Mouse (Mus musculus): ENCODE measurements at regions not wholly inside any gene's neighbourhood (a gene's known extent, or its start where the extent isn't known, plus 50 kb on each side); places are given as distances from the start of the nearest gene placed in this dataset.

DNA sequence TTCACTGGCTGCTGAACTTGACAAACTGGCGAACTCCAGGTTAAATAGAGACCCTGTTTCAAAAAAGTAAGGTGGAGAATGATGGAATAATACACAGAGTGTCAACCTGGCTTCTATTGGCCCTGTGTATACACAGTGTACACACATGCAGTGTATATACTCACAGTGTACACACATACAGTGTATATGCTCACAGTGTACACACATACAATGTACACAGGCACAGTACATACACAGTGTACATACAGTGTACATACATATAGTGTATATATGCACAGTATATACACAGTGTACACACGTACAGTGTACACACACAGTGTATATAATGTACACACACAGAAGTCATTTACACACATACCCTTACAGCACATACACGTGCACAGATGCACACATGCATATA, 52.4 kb upstream of the Aldh1b1 start:
- in situ Hi-C loops (cut with MboI; ENCODE audit: unreplicated experiment in 2 of 2) = no loop called here

DNA sequence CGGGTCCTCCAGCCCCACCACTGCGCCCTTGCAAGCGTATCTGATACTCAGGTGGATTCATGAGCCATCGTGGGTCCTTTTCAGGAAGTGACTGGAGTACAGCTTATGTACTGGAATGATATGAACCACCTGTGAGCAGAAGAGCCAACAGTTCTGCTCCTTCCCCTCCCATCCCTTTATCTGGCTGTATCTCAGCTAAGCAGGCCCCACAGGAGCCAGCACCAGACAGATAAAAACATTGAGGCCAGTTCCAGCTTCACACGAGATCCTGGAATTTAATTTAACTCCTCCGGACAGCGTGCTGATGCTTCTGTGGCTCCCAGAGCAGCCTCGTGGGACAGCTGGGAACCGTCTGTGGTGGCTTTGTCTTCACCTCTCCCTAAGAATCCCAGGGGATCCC, 53.1 kb upstream of the Aldh1b1 start:
- in situ Hi-C loops (cut with MboI; ENCODE audit: unreplicated experiment in 2 of 2) = no loop called here

DNA sequence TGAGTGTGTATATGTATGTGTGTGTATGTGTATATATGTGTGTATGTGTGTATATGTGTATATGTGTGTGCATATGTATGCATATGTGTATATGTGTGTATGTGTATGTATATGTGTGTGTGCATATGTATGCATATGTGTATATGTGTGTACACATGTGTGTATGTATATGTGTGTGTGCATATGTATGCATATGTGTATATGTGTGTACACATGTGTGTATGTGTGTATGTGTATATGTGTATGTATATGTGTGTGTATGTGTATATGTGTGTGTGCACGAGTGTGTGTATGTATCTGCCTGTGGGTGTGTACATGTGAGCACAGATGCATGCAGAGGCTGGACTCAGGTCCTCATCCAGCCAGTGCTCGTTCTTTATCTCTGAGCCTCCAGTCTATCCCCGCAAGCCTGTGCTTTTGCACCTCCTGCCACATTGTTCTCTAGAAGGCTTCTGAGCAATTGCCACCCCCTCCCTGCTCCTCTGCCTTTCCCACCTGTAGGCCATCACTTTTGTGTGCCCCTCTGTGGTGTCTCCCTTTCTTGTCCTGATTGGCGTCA, 53.9 kb upstream of the Aldh1b1 start:
- in situ Hi-C loops (cut with MboI; ENCODE audit: unreplicated experiment in 2 of 2) = no loop called here

DNA sequence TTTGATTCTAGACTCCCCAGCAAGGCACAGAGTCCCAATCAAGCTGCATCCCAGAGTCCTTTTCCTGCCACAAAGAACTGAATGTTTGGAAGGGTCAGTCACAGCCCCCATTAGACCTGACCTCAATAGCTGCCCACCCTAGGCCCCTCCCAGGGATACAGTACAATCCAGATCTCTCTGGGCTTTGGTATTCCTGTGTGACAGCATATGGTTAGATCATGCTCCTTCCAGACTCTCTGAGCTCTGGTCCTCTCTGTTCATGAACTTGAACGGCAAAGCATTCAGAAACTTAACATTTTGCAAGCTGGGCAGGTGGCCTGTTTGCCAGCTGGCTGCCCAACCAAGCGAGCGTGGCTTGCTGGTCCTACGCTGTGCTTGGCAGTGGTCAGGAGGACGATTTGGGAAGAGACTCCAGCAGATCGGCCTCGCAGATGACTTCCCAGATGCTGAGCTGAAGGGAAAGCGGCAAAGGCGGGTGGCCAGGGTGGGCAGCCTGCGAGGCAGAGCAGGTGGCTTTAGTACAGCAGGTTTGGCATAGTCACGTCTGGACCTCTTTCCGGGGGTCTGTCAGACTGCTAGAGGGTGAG, 58.0 kb upstream of the Aldh1b1 start:
- in situ Hi-C loops (cut with MboI; ENCODE audit: unreplicated experiment in 2 of 2) = no loop called here

DNA sequence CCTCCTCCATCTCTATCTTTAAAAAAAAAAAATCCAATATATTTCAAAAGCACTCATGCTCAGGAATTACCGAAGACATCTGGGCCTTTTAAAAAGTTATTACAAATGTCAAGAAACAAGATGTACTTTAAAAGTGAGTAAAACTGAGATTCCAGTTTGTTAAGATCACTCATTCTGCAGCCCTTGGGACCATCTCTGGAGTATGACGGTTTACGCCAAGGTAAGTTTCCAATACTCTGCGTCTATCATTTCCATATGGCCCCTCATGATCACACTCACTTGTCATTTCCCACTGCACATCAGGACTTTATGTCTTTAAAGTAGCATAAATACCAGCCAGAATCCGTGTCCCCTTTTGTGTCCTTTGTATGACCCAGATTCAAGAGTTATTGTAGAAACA, 58.5 kb upstream of the Aldh1b1 start:
- in situ Hi-C loops (cut with MboI; ENCODE audit: unreplicated experiment in 2 of 2) = no loop called here

DNA sequence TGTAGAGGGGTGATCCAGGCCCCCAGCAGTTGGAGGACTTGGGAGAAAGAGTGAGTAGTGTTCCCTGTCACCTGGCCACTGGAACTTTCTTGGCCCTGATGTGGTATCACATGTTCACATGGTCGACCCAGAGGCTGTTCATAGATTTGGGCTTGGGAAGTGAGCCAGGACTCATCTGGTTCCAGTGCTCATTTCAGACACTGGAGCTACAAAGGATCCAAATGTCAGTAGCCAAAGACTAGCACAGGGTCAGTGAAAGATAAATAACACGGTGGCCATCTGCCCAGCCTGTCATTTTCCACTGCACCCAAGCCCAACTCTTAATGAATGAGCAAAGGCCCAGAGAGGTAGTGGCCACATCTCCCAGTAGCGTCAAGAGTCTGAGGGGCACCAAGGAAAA, 59.1 kb upstream of the Aldh1b1 start:
- in situ Hi-C loops (cut with MboI; ENCODE audit: unreplicated experiment in 2 of 2) = no loop called here

DNA sequence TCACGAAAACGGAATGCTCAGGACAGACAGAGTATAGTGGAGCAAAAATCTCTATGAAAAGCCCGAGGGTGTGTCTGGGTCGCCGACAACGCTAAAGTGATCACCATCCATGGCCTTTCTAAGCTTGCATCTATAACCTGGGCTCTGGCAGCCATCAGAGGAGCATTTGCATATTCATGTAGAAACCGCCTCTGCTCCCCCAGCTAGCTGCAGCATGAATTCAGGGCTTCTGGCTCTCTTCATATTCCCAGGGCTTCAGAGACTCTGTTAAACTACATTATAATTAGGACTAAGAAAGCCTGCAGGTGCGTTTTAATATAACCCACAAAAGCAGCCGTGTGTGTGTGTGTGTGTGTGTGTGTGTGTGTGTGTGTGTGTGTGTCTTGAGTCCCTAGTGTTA, 59.7 kb upstream of the Aldh1b1 start:
- in situ Hi-C loops (cut with MboI; ENCODE audit: unreplicated experiment in 2 of 2) = no loop called here

DNA sequence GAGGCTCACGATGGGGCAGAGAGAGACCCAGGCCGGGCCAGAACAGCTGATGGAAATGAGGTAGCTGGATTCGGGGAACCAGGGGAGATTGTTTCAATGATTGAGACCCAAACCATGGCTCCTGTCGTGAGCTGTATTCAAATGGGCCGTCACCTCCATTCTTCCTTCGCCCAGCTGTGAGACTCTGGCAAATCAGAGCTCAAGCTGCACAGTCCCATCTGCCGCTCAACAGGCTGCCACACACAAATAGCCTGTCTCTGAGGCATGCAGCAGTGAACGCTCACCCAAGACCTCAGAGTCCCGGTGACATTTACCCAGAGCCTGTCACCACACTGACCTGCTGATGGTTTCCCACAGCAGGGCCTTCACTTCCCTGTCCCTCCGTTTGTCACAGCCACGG, 60.1 kb upstream of the Aldh1b1 start:
- in situ Hi-C loops (cut with MboI; ENCODE audit: unreplicated experiment in 2 of 2) = no loop called here

DNA sequence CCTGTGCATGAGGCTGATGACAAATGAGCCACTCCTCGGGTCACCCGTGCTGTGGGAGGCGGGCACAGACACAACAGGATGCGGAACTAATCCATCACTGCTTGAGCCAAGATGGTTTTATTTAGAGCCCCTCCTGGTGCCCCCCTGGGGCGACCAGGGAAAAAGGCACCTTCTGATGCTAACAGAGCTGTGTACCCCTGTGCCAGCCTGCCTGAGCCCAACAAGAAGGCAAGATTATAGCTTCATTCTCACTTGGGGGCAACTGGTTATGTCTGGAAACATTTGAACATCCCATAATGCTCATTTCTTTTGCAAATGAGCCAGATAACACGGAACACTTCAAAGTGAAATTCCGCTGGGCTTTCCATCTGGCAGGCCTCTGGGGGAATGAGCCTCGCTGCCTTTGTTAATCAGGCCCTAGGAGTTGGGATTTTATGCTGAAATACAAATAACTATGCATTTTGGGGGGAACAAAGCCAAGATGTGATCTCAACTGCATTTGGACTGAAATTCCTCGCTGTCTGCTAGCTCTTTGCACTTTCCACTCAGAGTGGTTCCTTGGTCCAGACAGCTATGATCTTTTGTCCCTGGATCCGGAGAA, 62.5 kb upstream of the Aldh1b1 start:
- in situ Hi-C loops (cut with MboI; ENCODE audit: unreplicated experiment in 2 of 2) = no loop called here

DNA sequence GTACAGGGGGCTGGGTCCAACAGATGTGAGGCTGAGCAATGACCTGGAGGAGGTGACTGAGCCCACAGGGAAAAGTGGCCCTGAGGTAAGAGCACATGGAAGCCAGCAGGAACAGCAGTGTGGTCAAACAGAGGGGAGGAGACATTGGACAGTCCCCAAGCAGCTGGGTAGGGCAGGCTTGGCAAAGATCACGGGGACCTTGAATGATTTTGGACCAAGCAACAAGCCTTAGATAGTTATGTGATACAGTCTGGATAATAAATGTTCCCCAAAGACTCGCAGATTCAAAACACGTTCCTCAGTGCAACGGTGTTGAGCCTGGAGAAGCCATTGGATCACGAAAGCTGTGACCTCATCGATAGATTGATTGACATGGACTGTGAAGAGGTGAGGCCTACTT, 64.8 kb upstream of the Aldh1b1 start:
- in situ Hi-C loops (cut with MboI; ENCODE audit: unreplicated experiment in 2 of 2) = no loop called here

DNA sequence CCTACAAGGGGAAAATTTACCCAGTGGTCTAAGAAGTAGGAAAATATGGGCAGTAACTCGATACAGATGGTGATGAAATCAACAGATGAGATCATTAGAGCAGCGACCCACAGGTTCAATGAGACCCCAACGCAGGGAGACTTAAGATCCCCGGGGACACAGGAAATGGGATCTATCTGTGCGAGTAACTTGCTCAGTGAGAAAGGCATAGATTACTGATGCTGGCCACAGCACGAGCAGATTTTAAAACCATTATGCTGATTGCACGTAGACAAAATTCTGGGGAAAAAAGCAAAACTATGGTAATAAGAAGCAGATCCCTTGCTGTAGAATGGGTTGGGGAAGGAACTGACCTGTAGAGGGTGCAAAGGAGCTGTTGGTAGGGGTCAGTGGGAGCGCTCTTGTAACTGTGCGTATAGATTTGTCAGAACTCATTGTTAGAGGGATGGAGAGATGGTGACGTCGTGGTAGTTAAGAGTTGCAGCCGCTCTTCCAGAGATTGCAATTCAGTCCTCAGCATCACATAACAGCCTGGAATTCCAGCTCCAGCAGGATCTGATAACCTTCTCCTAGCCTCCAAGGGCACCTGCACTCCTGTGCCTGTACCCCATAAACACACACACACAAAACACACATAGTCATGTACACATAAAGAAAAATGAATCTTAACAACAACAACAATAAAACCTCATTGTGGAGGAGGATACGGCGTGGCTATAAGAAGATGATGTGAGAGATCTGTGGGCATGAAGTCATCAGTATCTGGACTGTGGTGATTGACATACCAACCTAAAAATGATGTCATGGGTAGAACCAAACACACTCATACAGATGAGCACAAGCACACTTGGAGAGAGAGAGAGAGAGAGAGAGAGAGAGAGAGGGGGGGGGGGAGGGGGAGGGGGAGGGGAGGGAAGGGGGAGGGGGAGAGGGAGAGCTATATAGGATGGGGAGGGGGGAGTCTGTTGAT, 67.7 kb upstream of the Aldh1b1 start:
- in situ Hi-C loops (cut with MboI; ENCODE audit: unreplicated experiment in 2 of 2) = no loop called here

DNA sequence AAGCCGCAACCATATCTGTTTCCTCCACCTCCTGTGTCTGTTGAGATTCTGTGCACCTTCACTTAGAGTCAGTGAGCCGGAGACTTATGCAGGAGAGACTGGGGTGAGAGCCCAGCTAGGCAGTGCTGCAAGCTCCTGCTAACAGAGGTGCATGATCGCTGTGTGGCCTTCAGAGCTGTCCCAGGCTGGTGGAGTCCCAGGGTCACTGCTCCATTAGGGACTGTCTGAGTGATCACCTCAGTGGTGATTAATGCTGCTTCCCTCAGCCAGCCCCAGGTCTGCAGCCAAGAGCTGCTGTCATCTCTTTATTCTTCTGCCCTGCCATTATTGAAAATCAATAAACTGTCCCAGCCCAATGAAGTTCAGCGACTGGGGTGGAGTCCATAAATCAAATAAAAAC, 69.0 kb upstream of the Aldh1b1 start:
- in situ Hi-C loops (cut with MboI; ENCODE audit: unreplicated experiment in 2 of 2) = no loop called here

DNA sequence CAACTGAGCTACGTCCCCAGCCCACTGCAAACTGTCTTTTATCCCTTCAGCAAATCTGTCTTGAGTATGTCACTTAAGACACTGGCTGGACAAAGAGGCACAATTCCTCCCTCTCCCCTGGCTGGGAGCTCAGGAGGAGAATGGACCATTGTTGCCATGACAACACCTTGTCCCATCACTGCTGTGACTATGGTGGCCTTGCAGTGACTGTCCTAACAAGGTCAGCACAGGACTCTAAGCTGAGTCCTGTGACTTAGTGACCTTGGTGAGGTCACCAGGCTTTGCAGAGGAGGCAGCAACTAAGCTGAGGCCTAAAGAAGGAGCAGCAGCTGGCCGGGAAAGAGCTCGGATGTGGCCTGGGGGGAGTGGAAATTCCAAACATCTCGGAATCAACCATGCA, 70.0 kb upstream of the Aldh1b1 start:
- in situ Hi-C loops (cut with MboI; ENCODE audit: unreplicated experiment in 2 of 2) = no loop called here

DNA sequence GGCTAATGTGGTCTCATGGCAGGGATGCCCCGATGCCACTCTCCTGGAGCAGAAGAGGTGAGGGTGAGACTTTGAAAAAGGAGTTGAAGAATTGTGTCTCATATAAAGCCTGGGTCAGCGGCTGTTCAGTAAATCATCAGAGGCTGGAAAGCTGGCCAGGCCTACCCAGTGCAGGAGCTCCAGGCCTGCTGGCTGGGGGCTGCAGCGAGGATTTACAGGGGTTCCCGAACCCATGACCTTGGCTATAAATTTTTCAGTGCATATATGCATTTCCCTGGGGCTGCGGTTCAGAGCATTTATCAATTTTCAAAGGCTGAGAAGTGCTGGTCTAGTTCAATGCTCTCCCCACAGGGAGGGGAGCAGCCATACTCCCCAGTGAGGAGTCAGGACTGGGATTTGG, 70.9 kb upstream of the Aldh1b1 start:
- in situ Hi-C loops (cut with MboI; ENCODE audit: unreplicated experiment in 2 of 2) = no loop called here

DNA sequence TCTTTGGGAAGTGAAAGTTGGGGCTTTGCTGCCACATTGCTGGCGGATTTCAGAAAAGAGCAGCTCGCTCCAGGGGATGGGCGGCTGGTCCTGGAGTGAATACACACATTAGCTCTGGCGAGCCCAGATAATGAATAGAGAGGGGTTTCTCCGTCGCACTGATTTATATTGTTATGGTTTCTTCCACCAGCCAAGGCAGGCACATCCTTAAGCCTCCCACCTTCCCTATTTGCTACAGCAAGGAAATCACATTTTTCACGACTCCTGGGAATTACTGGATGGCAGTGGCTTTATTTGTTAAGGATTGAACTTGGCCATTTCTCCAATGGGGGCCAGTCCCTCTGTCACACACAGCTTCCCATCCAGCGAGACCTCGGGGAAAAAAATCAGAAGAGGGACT, 71.3 kb upstream of the Aldh1b1 start:
- in situ Hi-C loops (cut with MboI; ENCODE audit: unreplicated experiment in 2 of 2) = no loop called here

DNA sequence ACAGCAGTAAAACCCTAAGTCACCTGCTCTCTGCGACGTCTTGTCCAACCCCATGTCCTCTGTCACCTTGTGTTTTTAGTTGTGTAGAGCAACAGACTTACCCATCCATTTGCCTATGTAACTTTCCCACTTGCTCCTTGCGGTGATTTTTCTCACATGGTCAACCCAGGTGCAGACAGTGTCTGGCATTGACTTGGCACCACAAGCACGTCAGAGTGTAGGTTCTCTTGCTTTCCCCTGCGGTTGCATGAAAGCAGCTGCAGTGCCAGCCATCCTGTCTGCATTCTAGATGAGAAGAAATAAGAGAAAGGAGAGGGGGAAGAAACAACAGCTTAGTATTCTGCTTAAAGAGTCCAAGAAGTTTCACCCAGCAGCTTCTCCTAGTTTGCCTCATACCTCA, 72.0 kb upstream of the Aldh1b1 start:
- in situ Hi-C loops (cut with MboI; ENCODE audit: unreplicated experiment in 2 of 2) = no loop called here

DNA sequence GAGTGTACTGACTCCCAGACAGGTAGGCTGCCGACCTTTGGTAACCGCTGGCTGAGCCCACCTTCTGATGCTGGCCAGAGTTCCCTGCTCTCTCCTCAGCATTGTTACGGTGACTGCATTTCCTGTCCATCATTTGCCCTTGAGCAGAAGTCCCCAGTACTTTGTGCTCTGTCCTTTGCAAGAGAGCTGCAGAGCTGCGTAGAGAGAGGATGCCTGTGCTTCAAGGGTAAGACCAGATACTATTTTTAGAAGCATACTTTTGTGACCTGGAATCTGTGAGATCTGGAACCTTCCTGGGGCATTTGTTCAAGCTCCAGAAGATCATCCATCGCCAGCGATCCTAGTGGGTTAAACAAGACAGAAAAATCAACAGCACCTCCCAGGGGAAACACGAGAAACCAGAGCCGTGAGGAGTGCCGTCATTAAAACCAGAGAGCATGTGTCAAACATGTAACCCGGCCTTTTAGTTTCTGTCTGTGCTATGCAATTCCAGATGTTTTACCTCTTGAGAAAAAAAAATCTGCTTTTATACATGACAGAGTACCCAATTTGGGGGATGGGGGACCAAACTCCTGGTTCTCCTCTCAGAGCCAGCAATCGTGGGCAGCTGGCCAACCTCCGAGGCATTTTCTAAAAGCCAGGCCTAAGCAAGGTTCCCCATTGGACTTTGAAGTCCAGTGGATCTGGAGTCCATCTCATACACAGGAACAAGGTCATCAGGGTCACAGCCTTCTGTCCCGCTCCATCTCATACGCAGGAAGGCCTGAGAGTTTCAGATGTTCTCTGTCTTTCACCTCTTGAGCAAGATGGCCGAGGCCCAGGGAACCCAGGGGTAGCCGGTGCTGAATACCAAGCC, 73.5 kb upstream of the Aldh1b1 start:
- in situ Hi-C loops (cut with MboI; ENCODE audit: unreplicated experiment in 2 of 2) = no loop called here

DNA sequence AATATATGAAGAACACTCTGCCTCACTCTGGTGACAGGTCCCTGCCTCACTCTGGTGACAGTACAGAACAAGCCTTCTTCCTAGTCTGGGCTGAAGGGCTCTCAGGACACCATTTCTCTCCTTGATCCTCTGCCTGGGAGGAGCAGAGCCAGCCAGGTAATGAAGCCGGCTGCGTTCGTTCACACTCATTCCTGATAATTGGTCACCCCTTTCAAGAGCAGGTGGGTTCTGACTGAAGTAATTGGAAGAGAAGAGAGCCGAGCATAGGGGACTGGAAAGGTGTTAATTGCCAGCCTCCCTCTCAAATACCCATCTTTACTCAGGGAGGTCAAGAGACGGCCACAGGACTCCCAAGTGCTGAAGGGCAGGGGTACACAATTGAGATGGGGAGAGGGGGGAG, 78.5 kb upstream of the Aldh1b1 start:
- in situ Hi-C loops (cut with MboI; ENCODE audit: unreplicated experiment in 2 of 2) = loop anchor here in 1 of 2 experiments (25.0 kb wide), 1 partner anchor 1533 kb away; no protein-coding TSS in a partner anchor

DNA sequence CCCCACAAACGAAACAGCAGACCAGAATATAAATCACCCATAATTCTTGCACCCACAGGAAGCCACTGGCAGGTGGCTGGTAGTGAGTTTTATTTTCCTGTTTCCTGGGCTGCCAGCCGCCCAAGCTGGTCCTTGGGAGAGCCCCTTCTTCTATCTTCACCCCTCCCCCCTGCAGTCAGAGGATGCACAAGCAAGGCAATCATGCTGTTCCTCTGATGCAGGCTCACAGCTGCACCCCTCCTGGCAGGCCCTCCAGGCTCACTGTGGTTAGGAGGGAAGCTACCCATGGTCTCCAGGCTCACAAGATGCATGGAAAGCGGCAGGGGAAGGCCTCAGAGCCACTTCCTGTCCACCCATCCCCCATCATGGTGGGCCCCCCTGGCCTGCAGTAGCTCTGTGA, 79.3 kb upstream of the Aldh1b1 start:
- in situ Hi-C loops (cut with MboI; ENCODE audit: unreplicated experiment in 2 of 2) = loop anchor here in 1 of 2 experiments (25.0 kb wide), 1 partner anchor 1532 kb away; no protein-coding TSS in a partner anchor

DNA sequence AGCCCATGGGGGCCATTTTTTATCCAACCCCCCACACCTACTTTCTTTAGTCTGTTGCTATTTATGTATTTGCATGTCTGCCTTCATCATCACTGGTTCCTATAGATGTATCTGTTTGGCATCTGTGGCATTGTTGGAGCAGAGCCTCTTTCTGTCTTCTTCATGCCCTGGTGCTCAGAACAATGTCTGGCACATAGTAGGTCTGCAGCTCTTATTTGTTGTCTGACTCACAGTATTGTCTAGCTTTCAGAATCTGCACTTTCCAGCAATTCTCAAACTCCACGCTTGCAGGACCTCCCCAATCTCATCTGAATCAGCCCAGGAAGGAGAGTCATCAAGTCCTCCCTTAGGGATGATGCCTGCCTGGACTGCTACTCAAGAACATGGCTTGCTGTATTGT, 82.9 kb upstream of the Aldh1b1 start:
- in situ Hi-C loops (cut with MboI; ENCODE audit: unreplicated experiment in 2 of 2) = loop anchor here in 1 of 2 experiments (25.0 kb wide), 1 partner anchor 1529 kb away; no protein-coding TSS in a partner anchor
